Mouse (Mus musculus) embryo, embryonic 11.5 days (tissue): ENCODE measurements around the gene Cldn9.

Experiments
- DNase-seq: peaks from one replicate; pipeline ENCODE4 v3.0.0-alpha.2; 2012; ENCODE audit warnings: low read depth, low spot score

The Cldn9 gene

GRCm38 (mm10) chr17:23653324-23653723, 30.5 kb downstream of the Cldn9 start:
- DNase-seq: no peak

- no peak for DNase-seq
Measured at GRCm38 (mm10) chr17:23651363-23651762, 32.5 kb downstream of the Cldn9 start.

DNA sequence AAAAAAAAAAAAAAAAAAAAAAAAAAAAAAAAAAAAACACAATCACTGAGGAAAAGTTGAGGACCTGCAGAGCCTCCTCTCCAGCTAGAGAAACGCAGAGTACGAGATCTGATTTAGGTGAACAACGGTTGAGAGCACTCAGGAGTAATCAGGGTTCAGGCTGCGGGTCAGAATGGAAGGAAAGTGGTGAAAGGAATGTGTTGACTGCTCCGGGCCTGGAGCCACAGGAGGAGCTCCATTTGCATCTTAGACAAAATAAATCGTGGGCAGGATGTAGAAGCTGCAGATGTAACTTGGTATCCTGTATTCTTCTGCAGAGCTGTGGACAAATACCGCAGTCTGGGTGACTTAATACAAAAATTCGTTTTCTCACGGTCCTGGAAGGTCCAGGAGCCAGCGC, 37.9 kb downstream of the Cldn9 start:
- no peak for DNase-seq

- no peak for DNase-seq
Measured at GRCm38 (mm10) chr17:23644613-23645495, 39.0 kb downstream of the Cldn9 start, which contains the start of gene Mmp25. Mmp25 (minus strand) TSS chr17:23645277.
